Mouse (Mus musculus) olfactory bulb, adult 2 months (tissue): ENCODE results near the gene Nceh1. TPM values are rescaled to one million over a fixed set of nuclear protein-coding genes. Genes with fewer than 3 reads are reported as not detected.
"Not testable (repeated sequence)": the region's sequence is repeated elsewhere in the genome, so short reads cannot be mapped to it uniquely, and the experiment has no call there.

Experiments
- H3K27ac ChIP-seq: fragments of 200-500 bp; 2 replicates; pipeline ENCODE4 v1.5.1; 2012; ENCODE audit warnings: low read depth, low read length; ENCODE audit not compliant: insufficient read depth
- H3K4me1 ChIP-seq: fragments of 200-500 bp; 2 replicates; pipeline ENCODE4 v1.6.1; 2012; ENCODE audit warnings: low read length; ENCODE audit not compliant: control insufficient read depth, insufficient read depth
- H3K4me3 ChIP-seq: fragments of 200-500 bp; 2 replicates; pipeline ENCODE4 v1.5.1; 2012; ENCODE audit warnings: mild to moderate bottlenecking, low read depth, low read length, moderate library complexity; ENCODE audit not compliant: insufficient read depth
- CTCF ChIP-seq: fragments of 200-500 bp; IDR thresholded peaks from 2 replicates; pipeline ENCODE4 v1.5.1; 2012; ENCODE audit warnings: low read depth, mild to moderate bottlenecking, low read length, moderate library complexity; ENCODE audit not compliant: insufficient read depth
- POLR2A ChIP-seq: fragments of 200-500 bp; IDR thresholded peaks from 2 replicates; pipeline ENCODE4 v1.6.1; 2012; ENCODE audit warnings: mild to moderate bottlenecking, low read depth, low read length, moderate library complexity; ENCODE audit not compliant: insufficient read depth
- WGBS: fragments of 180-500 bp; shearing (Covaris S2); methylation state at CpG from one replicate; pipeline ENCODE4 v1.1.7; 2018; 5-methylcytosine and 5-hydroxymethylcytosine counted together
- polyA plus RNA-seq: library from polyadenylated mRNA; stranded (reverse); fragments of >200 nt; gene quantifications from 2 replicates; pipeline ENCODE4 v1.2.4, GENCODE M21; 2012; ENCODE audit warnings: low replicate concordance; ENCODE audit not compliant: missing spikeins, insufficient read depth, insufficient read length

Nceh1 gene
- polyA plus RNA-seq, 1 experiment: not detected

DNA sequence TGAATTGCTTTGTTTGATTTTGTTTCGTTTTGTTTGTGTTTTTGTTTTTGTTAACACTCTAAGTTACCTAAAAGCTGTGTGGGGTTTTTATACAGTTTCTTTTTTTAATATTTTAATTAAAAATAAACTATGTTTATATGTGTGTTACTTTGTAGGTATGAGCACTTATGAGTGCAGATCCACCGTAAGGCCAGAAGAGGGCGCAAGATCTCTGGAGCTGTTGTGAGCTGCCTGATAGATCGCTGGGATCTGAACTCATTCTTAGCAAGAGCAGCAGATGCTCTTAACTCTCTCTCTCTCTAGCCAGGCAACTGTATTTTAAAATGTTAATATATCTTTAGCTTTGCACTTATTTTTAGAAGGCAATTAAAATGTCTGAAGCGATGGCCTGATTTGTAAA, 101.5 kb downstream of the Nceh1 start:
- H3K27ac ChIP-seq: no peak overlapping the region
- H3K4me3 ChIP-seq: no peak overlapping the region
- H3K4me1 ChIP-seq: peaks cover 7% of the 10 kb centered on the region
- TF ChIP-seq POLR2A (no peak), CTCF (no peak)
- WGBS: 85% methylated on average over 5 of the region's 5 CpGs

DNA sequence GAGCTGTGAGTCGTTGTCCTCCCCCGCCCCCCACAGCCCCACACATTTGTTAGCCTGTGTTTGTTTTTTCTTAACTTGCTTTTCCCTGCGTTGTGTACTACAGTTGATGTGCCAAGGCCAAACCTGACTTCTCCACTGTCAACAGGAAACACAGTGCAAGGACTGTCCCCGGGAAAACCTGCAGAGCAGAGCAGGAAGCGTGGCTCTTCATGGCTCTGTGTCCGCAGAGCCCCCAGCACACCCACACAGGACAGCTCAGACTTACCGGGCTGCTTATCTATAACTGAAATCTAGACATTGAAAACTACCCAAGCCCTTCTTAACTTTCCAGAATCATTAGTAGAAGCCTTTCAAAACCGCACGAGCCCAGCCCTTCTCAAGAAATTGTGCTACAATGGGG, 102.3 kb downstream of the Nceh1 start:
- peaks cover 7% of the 10 kb centered on the region for H3K4me1 ChIP-seq
- H3K4me3 ChIP-seq: no peak overlapping the region
- no peak for TF ChIP-seq POLR2A
- no peak for TF ChIP-seq CTCF
- WGBS: 65% methylated on average over 9 of the region's 9 CpGs
- H3K27ac ChIP-seq: no peak overlapping the region

DNA sequence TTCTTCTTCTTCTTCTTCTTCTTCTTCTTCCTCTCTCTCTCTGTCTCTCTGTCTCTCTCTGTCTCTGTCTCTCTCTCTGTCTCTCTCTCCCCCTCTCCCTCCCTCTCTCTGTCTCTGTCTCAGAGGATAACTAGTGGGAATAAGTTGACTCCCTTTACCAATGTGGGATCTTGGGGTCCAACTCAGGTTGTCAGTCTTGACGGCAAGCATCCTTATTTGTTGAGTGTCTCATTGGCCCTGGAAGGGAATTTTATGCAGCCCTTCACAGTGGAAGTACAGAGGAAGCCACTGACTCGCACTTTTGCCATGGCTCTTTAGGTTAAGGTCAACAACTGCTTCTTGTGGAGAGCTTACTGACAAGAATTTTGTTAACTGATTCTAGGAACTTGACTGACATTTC, 105.5 kb downstream of the Nceh1 start:
- Histone ChIP-seq H3K4me3 (no peak overlapping the region), H3K27ac (no peak overlapping the region), H3K4me1 (peaks cover 2% of the 10 kb centered on the region)
- TF ChIP-seq POLR2A (no peak), CTCF (no peak)
- WGBS: 71% methylated on average over 2 of the region's 2 CpGs

DNA sequence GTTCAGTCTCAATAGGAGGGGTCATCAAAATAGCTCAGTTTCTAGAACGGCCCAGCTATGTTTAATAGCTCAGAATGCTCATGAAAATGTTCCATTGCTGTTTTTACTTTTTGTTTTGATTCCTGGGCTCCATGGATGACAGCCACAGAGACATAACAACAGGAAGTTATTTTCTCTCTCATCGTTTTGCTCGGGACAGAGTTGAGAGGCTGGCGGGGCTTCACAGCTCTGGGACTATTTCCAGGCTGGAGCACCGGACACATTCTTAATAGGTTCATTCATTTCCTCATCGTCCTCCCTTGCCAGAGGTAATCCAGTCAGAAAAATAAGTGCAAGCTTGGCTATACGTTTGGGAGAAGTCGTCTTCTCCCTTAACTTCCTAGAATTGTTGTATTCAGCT, 106.1 kb downstream of the Nceh1 start:
- WGBS: 32% methylated on average over 8 of the region's 8 CpGs
- Histone ChIP-seq H3K4me1 (no peaks in the 10 kb centered on the region; the same call in 1 of the 2 replicates), H3K4me3 (no peak overlapping the region), H3K27ac (no peak overlapping the region)
- no peak for TF ChIP-seq CTCF
- TF ChIP-seq POLR2A: no peak

DNA sequence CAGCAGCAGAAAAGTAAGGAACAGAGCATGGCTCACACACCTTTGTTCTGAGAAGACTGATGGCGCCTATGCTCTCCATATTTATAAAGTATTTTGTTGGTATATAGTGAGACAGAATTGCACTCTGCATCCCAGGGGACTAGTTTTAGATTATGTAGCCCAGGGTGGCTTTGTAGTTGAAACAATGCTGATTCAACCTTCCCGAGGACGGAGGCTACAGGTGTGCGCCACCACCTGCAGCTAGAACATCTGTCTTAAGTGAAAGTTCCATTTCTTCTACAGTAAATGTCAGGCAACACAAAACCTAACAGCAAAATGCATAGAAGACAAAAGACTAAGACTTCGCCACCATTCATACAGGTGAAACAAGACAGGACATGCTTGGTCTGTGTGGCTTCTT, 107.5 kb downstream of the Nceh1 start:
- Histone ChIP-seq H3K4me1 (no peaks in the 10 kb centered on the region), H3K4me3 (no peak overlapping the region), H3K27ac (no peak overlapping the region)
- TF ChIP-seq POLR2A (no peak), CTCF (no peak)
- 88% methylated on average over 5 of the region's 5 CpGs for WGBS

DNA sequence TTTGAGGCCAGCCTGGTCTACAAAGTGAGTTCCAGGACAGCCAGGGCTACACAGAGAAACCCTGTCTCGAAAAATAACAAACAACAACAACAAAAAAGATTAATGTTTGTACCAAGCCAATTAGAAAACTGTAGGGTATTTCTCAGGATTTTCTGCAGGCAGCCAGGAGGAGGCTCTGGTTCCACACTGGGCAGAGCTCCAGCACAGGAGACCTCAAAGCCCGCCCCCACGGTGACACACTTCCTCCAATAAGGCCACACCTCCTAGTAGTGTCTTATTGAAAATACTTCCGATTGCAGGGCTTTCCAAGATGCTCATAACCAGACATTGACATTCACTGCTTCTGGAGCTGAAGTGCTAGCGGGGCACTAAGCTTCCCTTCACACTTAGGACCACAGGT, 108.2 kb downstream of the Nceh1 start:
- not testable (repeated sequence) for H3K4me3 ChIP-seq, H3K27ac ChIP-seq, H3K4me1 ChIP-seq
- WGBS: 90% methylated on average over 5 of the region's 5 CpGs

DNA sequence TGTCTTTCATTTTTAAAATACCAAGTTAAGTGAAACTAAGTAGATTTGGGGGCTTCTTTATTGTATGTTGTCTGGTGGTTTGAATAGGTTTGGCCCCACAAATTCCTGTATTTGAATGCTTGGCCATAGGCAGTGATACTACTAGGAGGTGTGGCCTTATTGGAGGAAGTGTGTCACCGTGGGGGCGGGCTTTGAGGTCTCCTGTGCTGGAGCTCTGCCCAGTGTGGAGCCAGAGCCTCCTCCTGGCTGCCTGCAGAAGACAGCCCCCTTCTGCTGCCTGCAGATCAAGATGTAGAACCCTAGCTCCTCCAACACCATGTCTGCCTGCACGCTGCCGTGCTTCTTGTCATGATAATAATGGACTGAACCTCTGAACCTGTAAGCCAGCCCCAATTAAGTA, 108.6 kb downstream of the Nceh1 start:
- 81% methylated on average over 4 of the region's 4 CpGs for WGBS

DNA sequence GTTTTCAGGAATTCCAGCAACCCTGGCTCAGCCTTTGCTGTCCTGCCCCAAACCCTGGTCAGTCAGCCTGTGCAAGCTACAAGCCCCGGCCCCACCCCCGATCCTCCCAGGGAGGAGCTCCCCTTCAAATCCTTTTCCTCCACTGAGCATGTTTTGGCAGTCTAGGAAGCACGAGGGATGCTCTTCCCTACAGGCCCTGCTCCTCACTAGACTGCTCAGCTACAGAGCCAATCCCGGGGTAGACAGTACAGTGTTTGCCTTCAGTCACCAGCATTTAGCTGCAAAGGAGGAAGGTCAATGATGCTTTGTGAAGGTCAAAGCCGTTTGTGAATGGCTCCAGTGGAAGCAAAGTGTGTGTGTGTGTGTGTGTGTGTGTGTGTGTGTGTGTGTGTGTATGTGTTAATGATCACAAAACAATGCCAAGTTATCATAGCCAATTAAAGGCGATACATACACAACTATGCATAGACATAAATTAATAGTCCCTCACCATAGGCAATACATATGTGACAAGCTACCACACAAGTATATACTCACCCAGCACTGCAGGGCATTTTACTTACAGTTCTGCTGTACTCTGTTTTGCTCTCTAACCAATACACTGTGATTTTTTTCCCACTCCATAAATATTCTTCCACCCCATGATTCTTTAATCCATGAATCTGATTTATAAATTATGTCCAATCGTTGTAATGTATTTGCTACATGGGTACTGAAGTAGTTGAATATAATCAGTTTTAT, 111.0 kb downstream of the Nceh1 start:
- H3K4me1 ChIP-seq: no peaks in the 10 kb centered on the region
- no peak overlapping the region for H3K27ac ChIP-seq
- TF ChIP-seq POLR2A: no peak
- TF ChIP-seq CTCF: no peak
- no peak overlapping the region for H3K4me3 ChIP-seq
- 66% methylated on average over 7 of the region's 7 CpGs for WGBS

More for the DNA sequence above, 108.6 kb downstream of the Nceh1 start:
- not testable (repeated sequence) for H3K4me3 ChIP-seq, H3K27ac ChIP-seq, H3K4me1 ChIP-seq

DNA sequence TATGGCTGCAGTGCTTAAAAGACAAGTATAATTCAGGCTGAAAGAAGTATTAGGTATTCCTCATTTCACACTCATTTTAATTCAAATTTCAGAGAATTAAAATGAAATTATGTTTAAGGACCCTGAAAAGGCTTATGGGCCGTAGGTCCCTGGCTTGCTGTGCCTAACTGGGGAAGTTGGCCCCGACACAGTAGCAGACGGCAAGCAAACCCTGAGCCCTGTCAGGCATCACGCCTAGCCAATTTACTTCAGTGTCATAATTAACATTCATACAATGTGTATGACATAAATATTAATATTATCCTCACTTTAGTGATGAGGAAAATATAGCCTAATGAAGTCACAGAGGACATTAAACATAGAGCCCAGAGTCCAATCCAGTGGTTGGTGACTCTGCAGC, 117.7 kb downstream of the Nceh1 start:
- H3K27ac ChIP-seq: no peak overlapping the region

More for the DNA sequence above, 117.7 kb downstream of the Nceh1 start:
- H3K4me1 ChIP-seq: no peaks in the 10 kb centered on the region
- WGBS: 91% methylated on average over 4 of the region's 4 CpGs
- TF ChIP-seq CTCF: no peak
- TF ChIP-seq POLR2A: no peak
- H3K4me3 ChIP-seq: no peak overlapping the region
